Mouse (Mus musculus) G1E (cell line): Measurements from ENCODE around the gene Ppp2r5a.

Source experiments
- CTCF ChIP-seq: IDR thresholded peaks from 2 replicates; pipeline ENCODE4 v1.5.1; 2012; ENCODE audit warnings: low read depth, low read length, inconsistent platforms, mixed read lengths
- GATA1 ChIP-seq: IDR thresholded peaks from 2 replicates; pipeline ENCODE4 v1.6.1; 2012; ENCODE audit warnings: borderline replicate concordance, low read length, inconsistent platforms, mixed read lengths
- GATA2 ChIP-seq: IDR thresholded peaks from 2 replicates; pipeline ENCODE4 v1.6.1; 2012; ENCODE audit warnings: low read depth, low read length, inconsistent platforms, borderline replicate concordance
- POLR2AphosphoS5 ChIP-seq: IDR thresholded peaks from 2 replicates; pipeline ENCODE4 v1.6.1; 2012; ENCODE audit warnings: low read depth, low read length, inconsistent platforms; ENCODE audit not compliant: insufficient replicate concordance

GRCm38 (mm10) chr1:191436647-191437046 lies 33.6 kb upstream of the Ppp2r5a start:
- no peak for TF ChIP-seq CTCF
- TF ChIP-seq POLR2AphosphoS5 = no peak
- TF ChIP-seq GATA1 = no peak
- TF ChIP-seq GATA2 = no peak
